Mouse (Mus musculus): ENCODE results near the gene Gm20696. TPM values are rescaled to one million over a fixed set of nuclear protein-coding genes. Genes with fewer than 3 reads are reported as not detected.

The Gm20696 gene
- total and polyA plus RNA-seq, 3 experiments, result 0.59 TPM; not detected in 2

GRCm38 (mm10) chr6:99217846-99218245, 448.8 kb downstream of the Gm20696 start:
- dilution Hi-C loops (cut with MboI; ENCODE audit: extremely low pct_ligation_motif_present, extremely low pct_unique_long_range_greater_than_20kb, low sequenced_read_pairs), result no loop called here
- no peak overlapping the region for H3K4me2 ChIP-seq (ENCODE audit: insufficient read depth, low read depth, poor library complexity, severe bottlenecking)

GRCm38 (mm10) chr6:99217155-99217554, 449.4 kb downstream of the Gm20696 start:
- Histone ChIP-seq H3K4me1 (ENCODE audit: control insufficient read depth in 1 of 2, insufficient read depth in 2 of 2) (peaks cover 0 to 11% of the 10 kb centered on the region in 2 experiments; a peak in 1 of 4 replicates), H3K27me3 (replicated peaks) (no peaks in the 10 kb centered on the region), H3K27ac (ENCODE audit: insufficient read depth, low read depth) (no peak overlapping the region), H3K9ac (ENCODE audit: insufficient read depth, low read depth) (no peak overlapping the region), H3K36me3 (replicated peaks in 1 of 2; ENCODE audit: control insufficient read depth in 1 of 2, insufficient read depth in 1 of 2, low read length in 1 of 2) (peaks cover 3 to 9% of the 10 kb centered on the region in 2 experiments), H3K4me3 (replicated peaks in 1 of 3; ENCODE audit: low read depth in 2 of 3, low read length in 2 of 3, poor library complexity in 1 of 3) (no peak overlapping the region), H3K9me3 (replicated peaks; ENCODE audit: low read length) (no peaks in the 10 kb centered on the region), H3K79me2 (replicated peaks; ENCODE audit: control insufficient read depth, extremely low read depth, insufficient read depth, poor library complexity, severe bottlenecking) (no peaks in the 10 kb centered on the region), H3K4me2 (ENCODE audit: insufficient read depth, low read depth, poor library complexity, severe bottlenecking) (no peak overlapping the region)
- DNase-seq (ENCODE audit: extremely low read depth), result no peak
- in situ Hi-C loops (cut with MboI; ENCODE audit: low pct_ligation_motif_present, low pct_unique_long_range_greater_than_20kb, low sequenced_read_pairs), result no loop called here
- dilution Hi-C loops (cut with MboI; ENCODE audit: extremely low pct_ligation_motif_present, extremely low pct_unique_long_range_greater_than_20kb, low sequenced_read_pairs), result no loop called here
- TF ChIP-seq PAX5 (IDR thresholded peaks at IDR 0.05; ENCODE audit: low read length) (no peak), CHD1 (IDR thresholded peaks at IDR 0.05; ENCODE audit: low read depth, low read length) (no peak), ETS1 (conservative IDR thresholded peaks at IDR 0.05; ENCODE audit: low read depth, low read length) (no peak), CHD2 (IDR thresholded peaks at IDR 0.05; ENCODE audit: low read length) (no peak), MAFK (IDR thresholded peaks at IDR 0.05; ENCODE audit: insufficient replicate concordance, low read length) (no peak), ZC3H11A (IDR thresholded peaks at IDR 0.05; ENCODE audit: low read depth, low read length) (no peak), KAT2A (IDR thresholded peaks at IDR 0.05; ENCODE audit: insufficient replicate concordance, low read length) (no peak), MAZ (IDR thresholded peaks at IDR 0.05; ENCODE audit: low read depth, low read length) (no peak), TBP (conservative IDR thresholded peaks at IDR 0.05; ENCODE audit: low read depth, low read length) (no peak), MAX (IDR thresholded peaks at IDR 0.05; ENCODE audit: low read length) (no peak), BHLHE40 (IDR thresholded peaks at IDR 0.05; ENCODE audit: low read depth, low read length) (no peak)

More at GRCm38 (mm10) chr6:99217846-99218245, 448.8 kb downstream of the Gm20696 start:
- DNase-seq (ENCODE audit: extremely low read depth), result no peak
- Histone ChIP-seq H3K9ac (ENCODE audit: insufficient read depth, low read depth) (no peak overlapping the region), H3K79me2 (replicated peaks; ENCODE audit: control insufficient read depth, extremely low read depth, insufficient read depth, poor library complexity, severe bottlenecking) (no peaks in the 10 kb centered on the region), H3K4me1 (ENCODE audit: control insufficient read depth in 1 of 2, insufficient read depth in 2 of 2) (peaks cover 0 to 4% of the 10 kb centered on the region in 2 experiments; a peak in 1 of 4 replicates), H3K27ac (ENCODE audit: insufficient read depth, low read depth) (no peak overlapping the region), H3K9me3 (replicated peaks; ENCODE audit: low read length) (no peaks in the 10 kb centered on the region), H3K36me3 (replicated peaks in 1 of 2; ENCODE audit: control insufficient read depth in 1 of 2, insufficient read depth in 1 of 2, low read length in 1 of 2) (peaks cover 3 to 9% of the 10 kb centered on the region in 2 experiments), H3K4me3 (replicated peaks in 1 of 3; ENCODE audit: low read depth in 2 of 3, low read length in 2 of 3, poor library complexity in 1 of 3) (no peak overlapping the region), H3K27me3 (replicated peaks) (no peaks in the 10 kb centered on the region)
- in situ Hi-C loops (cut with MboI; ENCODE audit: low pct_ligation_motif_present, low pct_unique_long_range_greater_than_20kb, low sequenced_read_pairs), result no loop called here
- no peak for TF ChIP-seq MEF2A (IDR thresholded peaks at IDR 0.05; ENCODE audit: borderline replicate concordance, low read depth, low read length)
- TF ChIP-seq E2F4 (IDR thresholded peaks at IDR 0.05; ENCODE audit: insufficient replicate concordance, low read depth, low read length), result no peak
- no peak for TF ChIP-seq ZC3H11A (IDR thresholded peaks at IDR 0.05; ENCODE audit: low read depth, low read length)
- no peak for TF ChIP-seq MAZ (IDR thresholded peaks at IDR 0.05; ENCODE audit: low read depth, low read length)

DNA sequence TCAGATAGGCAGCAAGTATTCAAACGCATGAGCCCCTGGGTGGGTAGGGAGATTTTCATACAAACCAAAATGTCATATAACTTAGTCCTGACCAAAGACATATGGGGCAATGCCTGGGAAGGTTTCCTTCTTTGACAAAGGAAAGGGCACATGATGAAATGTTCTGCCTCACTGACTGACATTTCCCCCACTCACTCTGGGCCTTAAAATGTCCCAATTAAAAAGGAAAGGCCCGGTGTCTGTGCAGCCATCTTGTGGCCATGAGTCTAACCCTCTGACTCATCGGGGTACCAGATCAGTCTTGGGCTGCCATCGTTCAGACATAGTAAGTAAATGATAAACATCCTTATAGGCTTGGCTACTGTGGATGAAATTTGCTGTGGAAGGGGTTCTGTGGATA, 454.1 kb downstream of the Gm20696 start:
- no peak for TF ChIP-seq CHD1 (IDR thresholded peaks at IDR 0.05; ENCODE audit: low read depth, low read length)
- H3K4me3 ChIP-seq (replicated peaks in 1 of 3; ENCODE audit: low read depth in 2 of 3, low read length in 2 of 3, poor library complexity in 1 of 3), result no peak overlapping the region
- in situ Hi-C loops (cut with MboI; ENCODE audit: low pct_ligation_motif_present, low pct_unique_long_range_greater_than_20kb, low sequenced_read_pairs) (loop anchor here (5.0 kb wide), 1 partner anchor 35 kb away; no protein-coding TSS in a partner anchor), dilution Hi-C loops (cut with MboI; ENCODE audit: extremely low pct_ligation_motif_present, extremely low pct_unique_long_range_greater_than_20kb, low sequenced_read_pairs) (no loop called here)
- peaks cover 6 to 11% of the 10 kb centered on the region in 2 experiments for H3K36me3 ChIP-seq (replicated peaks in 1 of 2; ENCODE audit: control insufficient read depth in 1 of 2, insufficient read depth in 1 of 2, low read length in 1 of 2)
- no peak for DNase-seq (ENCODE audit: extremely low read depth)
- H3K27ac ChIP-seq (ENCODE audit: insufficient read depth, low read depth), result no peak overlapping the region
- no peaks in the 10 kb centered on the region for H3K79me2 ChIP-seq (replicated peaks; ENCODE audit: control insufficient read depth, extremely low read depth, insufficient read depth, poor library complexity, severe bottlenecking)
- H3K27me3 ChIP-seq (replicated peaks), result no peaks in the 10 kb centered on the region
- H3K9ac ChIP-seq (ENCODE audit: insufficient read depth, low read depth), result no peak overlapping the region
- H3K9me3 ChIP-seq (replicated peaks; ENCODE audit: low read length), result no peaks in the 10 kb centered on the region
- H3K4me2 ChIP-seq (ENCODE audit: insufficient read depth, low read depth, poor library complexity, severe bottlenecking), result no peak overlapping the region
- peaks cover 2 to 16% of the 10 kb centered on the region in 2 experiments; a peak in 2 of 4 replicates for H3K4me1 ChIP-seq (ENCODE audit: control insufficient read depth in 1 of 2, insufficient read depth in 2 of 2)
